Mouse (Mus musculus) heart, postnatal 0 days (tissue): Measurements from ENCODE around the gene Nt5c2.

Source experiments
- CTCF ChIP-seq: IDR thresholded peaks from 2 replicates; pipeline ENCODE4 v1.5.1; 2016; ENCODE audit warnings: antibody characterized with exemption, control low read depth, low read depth
- EP300 ChIP-seq: IDR thresholded peaks from 2 replicates; pipeline ENCODE4 v1.6.1; 2016; ENCODE audit warnings: antibody characterized with exemption, low read depth

- TF ChIP-seq CTCF (no peak), EP300 (no peak)
Measured at GRCm38 (mm10) chr19:46836085-46836484, 178.9 kb downstream of the Nt5c2 start.
